Mouse (Mus musculus): Measurements from ENCODE around the gene Kctd12.

- TF ChIP-seq ZNF384 (IDR thresholded peaks at IDR 0.05; ENCODE audit: low read depth, low read length) = no peak
- no peak for TF ChIP-seq MAFK (IDR thresholded peaks at IDR 0.05; ENCODE audit: insufficient read depth, low read depth, low read length)
- TF ChIP-seq HCFC1 (IDR thresholded peaks at IDR 0.05; ENCODE audit: borderline replicate concordance, insufficient read depth, low read length) = no peak
- TF ChIP-seq ZC3H11A (IDR thresholded peaks at IDR 0.05; ENCODE audit: borderline replicate concordance, low read depth, low read length) = no peak
Measured at GRCm38 (mm10) chr14:102981441-102982015, 909 bp downstream of the Kctd12 start.

All from ES-E14 (cell line).